Mouse (Mus musculus) frontal cortex, postnatal 36 days (tissue): ENCODE results near the gene Atp5mpl.

ENCODE experiments used
- DNase-seq, 2 experiments: peaks; one replicate each; pipeline ENCODE4 v3.0.0; 2022; ENCODE audit warnings: low spot score in 2 of 2

The Atp5mpl gene

DNA sequence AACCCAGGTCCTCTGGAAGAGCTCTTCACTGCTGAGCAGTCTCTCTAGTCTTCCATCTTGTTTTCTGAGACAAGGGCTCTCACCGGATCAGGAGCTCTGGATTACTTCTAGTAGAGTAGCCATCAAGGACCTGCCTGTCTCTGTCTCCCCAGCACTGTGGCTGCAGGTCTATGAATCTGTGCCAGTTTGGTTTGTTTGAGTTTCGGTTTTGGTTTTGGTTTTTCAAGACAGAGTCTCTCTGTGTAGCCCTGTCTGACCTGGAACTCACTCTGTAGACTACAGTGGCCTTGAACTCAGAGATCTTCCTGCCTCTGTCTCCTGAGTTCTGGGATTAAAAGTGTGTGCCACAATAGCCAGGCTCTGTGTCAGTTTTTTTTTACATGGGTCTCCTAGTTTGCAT, 55.0 kb downstream of the Atp5mpl start:
- no peak for DNase-seq
